Mouse (Mus musculus): ENCODE data around the gene Ppp1r15a.
"Not testable (repeated sequence)": the region's sequence is repeated elsewhere in the genome, so short reads cannot be mapped to it uniquely, and the experiment has no call there.

Ppp1r15a gene

GRCm38 (mm10) chr7:45519345-45520120 lies 6.5 kb downstream of the Ppp1r15a start:
- DNase-seq (ENCODE audit: low read depth, low spot score): no peak

GRCm38 (mm10) chr7:45518618-45519017 lies 7.5 kb downstream of the Ppp1r15a start:
- DNase-seq (ENCODE audit: low read depth, low spot score): no peak

GRCm38 (mm10) chr7:45516846-45517245 lies 9.2 kb downstream of the Ppp1r15a start:
- DNase-seq (ENCODE audit: low read depth, low spot score): not testable (repeated sequence)

GRCm38 (mm10) chr7:45515436-45515835 lies 10.6 kb downstream of the Ppp1r15a start:
- no peak for DNase-seq (ENCODE audit: low read depth, low spot score)

DNA sequence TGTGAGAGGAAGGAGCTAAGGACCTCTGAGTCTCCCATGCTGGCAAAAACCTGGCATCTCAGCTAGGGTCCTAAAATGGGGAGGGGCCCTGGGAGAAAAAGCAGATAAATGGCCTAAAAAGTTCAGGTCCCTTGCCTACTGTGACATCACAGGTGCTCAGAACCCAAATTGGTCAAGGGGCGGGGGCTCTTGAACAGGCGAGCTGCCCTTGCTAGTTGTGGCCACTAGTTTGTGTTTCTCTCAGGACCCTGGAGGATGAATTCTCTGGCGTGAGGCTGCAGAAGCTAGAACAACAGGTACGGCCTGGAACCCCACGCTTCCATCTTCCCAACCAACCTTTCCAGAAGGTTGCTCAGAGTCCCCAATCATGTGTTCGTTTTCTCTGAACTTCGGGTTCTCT lies 11.7 kb downstream of the Ppp1r15a start:
- no peak for DNase-seq (ENCODE audit: low read depth, low spot score)

- peak; percentile 91 for DNase-seq (ENCODE audit: low read depth, low spot score)
Measured at GRCm38 (mm10) chr7:45509912-45510787, 15.9 kb downstream of the Ppp1r15a start, which contains the start of gene Nucb1. TSS of gene Nucb1 (minus strand) at chr7:45510406.

DNA sequence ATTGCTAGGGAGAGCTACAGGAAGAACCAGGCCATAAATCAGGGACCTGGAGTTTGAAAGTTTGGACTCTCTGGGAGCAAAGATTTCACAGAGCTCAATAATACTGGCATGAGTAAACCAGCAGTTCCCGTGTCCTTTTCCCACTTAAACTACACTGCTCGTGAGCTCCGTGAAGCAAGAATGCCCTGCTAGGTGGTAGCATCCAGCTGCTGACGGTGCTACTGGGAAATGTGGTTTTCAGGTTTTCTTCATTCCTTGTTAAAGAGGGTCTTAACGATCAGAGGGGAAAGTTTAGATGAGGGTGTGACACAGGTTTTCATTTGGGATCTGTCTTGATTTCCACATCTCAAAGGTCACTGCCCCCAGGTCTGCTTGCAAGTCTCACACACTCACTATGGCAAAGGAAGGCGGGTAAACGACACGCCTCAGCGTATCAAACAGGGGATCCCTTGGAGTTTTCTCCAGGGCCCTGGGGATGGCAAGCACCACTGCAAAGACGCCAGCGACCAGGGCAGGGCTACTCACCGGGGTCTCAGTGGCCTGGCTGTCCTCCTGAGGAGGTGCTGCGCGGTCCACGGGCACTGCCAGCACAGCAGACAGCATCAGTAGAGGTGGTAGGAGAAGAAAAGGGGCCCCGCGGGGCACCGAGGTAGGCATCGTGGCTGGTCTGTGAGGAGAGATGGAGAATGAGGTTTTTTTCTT lies 16.7 kb downstream of the Ppp1r15a start:
- no peak for DNase-seq (ENCODE audit: low read depth, low spot score)

GRCm38 (mm10) chr7:45508561-45508960 lies 17.5 kb downstream of the Ppp1r15a start:
- no peak for DNase-seq (ENCODE audit: low read depth, low spot score)

DNA sequence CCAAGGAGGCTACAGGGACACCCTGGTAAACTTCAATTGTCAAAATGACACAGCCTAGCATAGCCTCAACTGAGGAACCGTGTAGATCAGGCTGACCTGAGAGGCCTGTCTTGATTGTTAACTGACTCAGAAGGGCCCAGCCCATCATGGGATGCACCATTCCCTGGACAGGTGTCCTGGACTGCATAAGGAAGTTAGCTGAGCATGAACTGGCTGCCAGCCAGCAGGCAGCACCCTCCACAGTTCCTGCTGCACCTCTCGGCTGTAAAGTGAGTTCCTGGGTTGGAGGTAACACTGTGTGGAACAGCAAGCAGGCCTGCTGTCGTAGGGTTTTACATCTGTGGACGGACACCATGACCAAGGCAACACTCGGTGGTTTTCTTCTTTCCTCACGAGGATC lies 18.5 kb downstream of the Ppp1r15a start:
- no peak for DNase-seq (ENCODE audit: low read depth, low spot score)

DNA sequence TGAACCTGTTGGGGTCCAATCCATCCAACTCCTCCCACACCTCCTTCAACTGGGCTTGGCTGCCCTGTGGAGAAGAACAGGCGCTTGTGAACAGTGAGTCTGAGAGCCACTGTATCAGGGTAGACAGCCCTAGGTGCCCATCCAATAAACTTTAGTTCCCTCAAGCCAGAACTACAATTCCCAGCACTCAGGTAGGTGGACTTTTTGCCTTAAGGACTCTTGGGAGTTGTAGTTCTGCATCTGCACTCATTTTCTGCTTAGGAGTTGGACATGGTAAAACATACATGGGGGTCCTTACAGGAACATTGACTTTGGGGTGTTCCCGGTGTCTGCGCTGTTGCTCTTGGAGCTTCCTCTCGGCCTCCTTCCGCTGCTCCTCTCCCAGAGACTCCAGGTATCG lies 27.6 kb downstream of the Ppp1r15a start:
- DNase-seq (ENCODE audit: low read depth, low spot score): no peak

- no peak for DNase-seq (ENCODE audit: low read depth, low spot score)
Measured at GRCm38 (mm10) chr7:45494548-45494947, 31.5 kb downstream of the Ppp1r15a start.

DNA sequence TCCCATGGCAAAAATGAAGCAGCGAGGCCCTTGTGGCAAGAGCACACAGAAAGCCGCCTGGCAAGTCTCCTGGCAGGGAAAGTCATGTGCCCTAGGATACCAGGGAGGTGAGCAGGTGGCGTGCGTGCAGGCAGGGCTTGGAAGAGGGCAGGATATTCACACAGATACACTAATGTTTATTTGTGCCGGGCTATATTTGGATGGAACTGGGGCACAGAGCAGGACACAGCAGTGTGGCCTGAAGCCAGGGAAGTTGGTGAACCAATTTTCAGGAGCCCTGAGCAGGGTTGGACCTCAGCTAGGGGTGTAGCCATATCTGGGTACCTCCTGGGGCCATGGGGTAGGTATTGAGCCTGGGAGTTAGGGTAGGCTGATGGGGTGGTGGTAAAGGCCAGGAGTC lies 33.1 kb downstream of the Ppp1r15a start:
- DNase-seq (ENCODE audit: low read depth, low spot score): no peak

DNA sequence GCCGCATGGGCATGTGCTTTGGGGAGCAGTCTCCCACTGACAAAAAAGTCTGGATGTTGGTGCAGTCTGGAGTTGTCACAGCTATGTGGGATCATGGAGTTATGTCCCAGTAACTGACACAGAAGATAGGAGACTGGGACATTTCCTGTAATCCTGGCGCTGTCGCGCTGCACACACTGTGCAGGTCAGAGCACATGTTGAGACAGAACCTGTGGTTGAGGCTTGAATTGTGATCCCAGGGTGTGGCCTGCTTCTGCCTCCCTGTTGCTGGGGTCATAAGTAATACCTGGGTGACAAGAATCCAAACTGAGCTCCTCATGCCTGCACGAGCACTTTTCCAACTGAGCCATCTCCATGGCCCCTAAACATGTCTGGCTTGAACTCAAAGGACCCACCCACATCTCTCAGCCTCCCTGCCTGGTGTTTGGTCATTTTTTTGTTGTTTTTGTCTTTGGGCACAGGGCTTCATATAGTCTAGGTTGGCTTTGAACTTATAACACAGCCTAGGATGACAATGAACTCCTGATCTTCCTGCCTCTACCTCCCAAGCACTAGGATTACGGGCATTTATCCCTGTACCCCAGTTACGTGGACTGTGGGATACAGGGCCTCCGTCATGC lies 33.7 kb downstream of the Ppp1r15a start:
- no peak for DNase-seq (ENCODE audit: low read depth, low spot score)

GRCm38 (mm10) chr7:45491264-45491663 lies 34.8 kb downstream of the Ppp1r15a start:
- DNase-seq (ENCODE audit: low read depth, low spot score): no peak

DNA sequence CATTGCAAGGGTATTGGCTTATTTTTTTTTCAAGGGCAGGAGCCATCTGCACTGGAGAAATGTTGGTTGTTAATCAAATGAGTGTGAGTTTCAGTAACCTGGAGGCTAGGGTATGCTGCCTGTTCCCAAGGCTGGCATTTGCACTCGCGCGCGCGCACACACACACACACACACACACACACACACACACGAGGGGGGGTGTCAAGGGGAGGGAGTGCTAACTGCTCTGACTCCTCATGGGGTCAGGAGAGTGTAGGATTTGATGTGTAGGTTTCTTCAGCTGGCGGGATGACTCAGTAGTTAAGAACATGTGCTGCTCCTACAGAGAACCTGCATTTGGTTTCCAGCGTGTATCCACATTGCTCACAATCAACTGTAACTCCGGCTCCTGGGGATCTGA lies 35.2 kb downstream of the Ppp1r15a start:
- DNase-seq (ENCODE audit: low read depth, low spot score): no peak

DNA sequence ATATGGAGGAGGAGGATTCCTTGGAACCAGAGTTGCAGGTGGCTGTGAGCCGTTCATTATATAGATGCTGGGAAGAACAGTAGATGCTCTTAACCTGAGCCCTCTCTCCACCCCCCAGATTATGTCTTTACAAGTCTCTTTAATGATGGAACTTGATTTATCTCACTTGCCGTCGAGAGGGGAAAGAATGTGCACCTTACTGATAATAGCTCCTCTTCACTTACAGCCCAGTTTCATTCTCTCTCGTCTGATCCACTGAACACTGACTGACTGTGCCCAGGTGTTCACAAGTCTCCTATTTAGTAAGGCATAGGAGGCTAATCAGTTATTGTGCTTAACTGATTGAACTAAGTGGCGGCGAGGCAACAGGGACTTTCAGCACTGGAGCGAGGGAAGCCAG lies 36.5 kb downstream of the Ppp1r15a start:
- no peak for DNase-seq (ENCODE audit: low read depth, low spot score)

DNA sequence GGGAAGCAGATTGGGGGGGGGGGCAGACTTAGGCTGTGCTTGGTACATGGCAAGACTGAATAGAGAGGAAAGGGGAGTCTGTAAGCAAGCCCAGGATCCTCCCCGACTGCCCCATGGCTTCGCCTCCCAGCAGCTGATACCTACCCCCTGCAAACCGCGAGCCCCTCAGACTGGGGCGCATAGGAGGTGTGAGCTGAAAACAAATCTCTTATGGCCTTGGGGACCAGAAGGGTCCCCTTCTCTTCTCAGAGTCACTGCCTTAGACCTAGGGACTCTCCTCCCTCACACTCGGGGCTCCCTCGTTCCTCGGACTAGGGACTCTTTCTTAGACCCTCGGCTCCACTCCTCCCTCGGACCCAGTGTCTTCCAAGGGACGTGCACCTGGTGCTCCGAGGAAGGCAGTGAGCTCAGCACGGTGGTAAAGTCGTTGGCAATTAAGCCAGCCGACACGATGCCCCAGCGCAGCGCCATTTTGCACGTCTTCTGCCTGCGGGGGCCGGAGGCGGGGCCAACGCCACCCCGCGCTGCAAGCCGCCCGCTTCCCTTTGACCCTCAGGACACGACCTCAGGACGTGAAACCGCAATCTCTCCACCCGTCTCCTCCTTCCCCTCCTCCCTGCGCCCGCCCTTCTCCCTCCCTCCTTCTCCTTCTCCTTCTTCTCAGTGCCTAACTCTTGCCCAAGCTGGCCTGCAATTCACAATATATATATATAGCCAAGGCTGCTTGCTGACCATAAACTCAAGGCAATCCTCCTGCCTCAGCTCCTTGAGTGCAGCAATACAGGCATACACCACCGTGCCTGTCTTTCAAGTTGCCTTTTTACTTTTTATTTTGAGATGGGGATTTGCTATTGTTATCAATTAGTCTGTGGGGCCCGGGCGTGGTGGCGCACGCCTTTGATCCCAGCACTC lies 37.5 kb downstream of the Ppp1r15a start, which contains the start of gene Dhdh:
TSS of gene Dhdh (minus strand) at position 513 of the 912 bp plus-strand sequence.
- no peak for DNase-seq (ENCODE audit: low read depth, low spot score)

DNA sequence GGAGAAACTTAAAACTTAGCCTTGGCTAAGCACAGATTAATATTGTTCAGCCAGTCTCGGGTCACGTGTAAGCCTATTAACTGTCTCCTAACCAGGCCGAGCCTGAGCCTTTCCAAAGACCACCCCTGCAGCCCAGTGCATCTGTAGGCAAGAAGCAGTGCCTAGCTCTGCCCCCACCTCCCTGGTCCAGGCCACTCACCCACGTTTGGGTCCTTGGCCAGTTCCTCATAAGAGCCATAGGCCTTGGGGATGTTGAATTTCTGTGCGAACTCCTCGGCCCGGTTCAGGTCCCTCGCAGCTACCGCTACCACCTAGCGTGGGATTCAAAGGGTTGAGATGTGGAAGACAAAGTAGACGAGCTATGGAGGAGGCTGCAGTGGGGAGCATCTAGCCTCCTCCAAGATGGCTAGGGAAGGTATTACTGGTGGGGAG lies 38.2 kb downstream of the Ppp1r15a start:
- DNase-seq (ENCODE audit: low read depth, low spot score): no peak

- DNase-seq (ENCODE audit: low read depth, low spot score): no peak
Measured at GRCm38 (mm10) chr7:45486761-45487415, 39.2 kb downstream of the Ppp1r15a start, which contains the start of gene Gm45808. TSS of gene Gm45808 (minus strand) at chr7:45486811.

- no peak for DNase-seq (ENCODE audit: low read depth, low spot score)
Measured at GRCm38 (mm10) chr7:45486158-45486557, 39.9 kb downstream of the Ppp1r15a start.
